Comparison of ENCODE assay signal across 7 mouse cellular contexts in the genomic region with DNA sequence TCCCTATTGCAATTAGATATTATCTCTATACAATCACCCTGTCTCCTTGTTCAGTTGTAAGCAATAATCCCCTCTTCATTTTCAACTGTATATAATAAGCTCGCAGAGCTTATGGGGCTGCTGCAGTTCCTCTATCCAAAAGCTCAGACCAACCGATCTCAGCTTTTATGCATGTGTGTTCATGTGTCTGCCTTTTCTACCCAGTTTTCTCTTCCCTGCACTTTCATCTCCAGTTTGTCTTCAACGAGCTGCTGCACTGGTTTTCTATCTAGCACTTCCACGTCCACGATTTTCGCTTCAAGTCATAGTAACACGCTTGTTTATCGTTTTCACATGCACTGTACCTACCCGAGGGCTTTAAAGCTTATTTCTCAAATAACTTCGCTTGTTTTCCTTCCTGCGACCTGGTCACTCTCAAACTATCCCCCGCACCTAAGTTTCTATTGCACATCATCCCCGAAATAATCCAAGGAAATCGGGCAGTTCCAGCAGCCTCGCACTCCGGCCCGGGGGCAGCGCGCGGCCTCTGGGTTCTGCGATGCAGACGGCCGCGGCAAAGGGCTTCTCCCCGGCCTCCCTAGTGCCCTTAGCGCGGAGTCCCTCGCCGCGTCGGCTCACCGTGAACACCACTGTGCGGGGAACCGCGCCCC. TPM values are rescaled to one million over a fixed set of nuclear protein-coding genes. Genes with fewer than 3 reads are reported as not detected.
A peak's percentile ranks its signal among the peaks of the same experiment; 100 is the strongest.
DNase-seq lines count a peak whose midpoint lies in the region; ATAC-seq and TF ChIP-seq lines count a peak whose summit lies in the region.

No protein-coding gene starts in this region.

- H3K4me1 ChIP-seq in spleen, adult 2 months (ENCODE audit: control insufficient read depth, insufficient read depth, insufficient read length): peaks cover 6% of the 10 kb centered on the region; the same call in 1 of the 2 replicates
- peaks cover 3% of the 10 kb centered on the region for H3K4me1 ChIP-seq in embryonic fibroblast, embryonic 13.5 days (ENCODE audit: control insufficient read depth, insufficient read depth, low read length)
- peaks cover 9% of the 10 kb centered on the region for H3K4me1 ChIP-seq in limb, embryonic 15.5 days
- peaks cover 10% of the 10 kb centered on the region for H3K4me1 ChIP-seq in stomach, embryonic 16.5 days (ENCODE audit: control insufficient read depth, insufficient read depth, low read length)

- peak overlapping the region; percentile 59 for H3K27ac ChIP-seq in spleen, adult 2 months (ENCODE audit: insufficient read depth, low read length)
- H3K27ac ChIP-seq in embryonic fibroblast, embryonic 13.5 days (ENCODE audit: insufficient read depth, low read length): no peak overlapping the region
- H3K27ac ChIP-seq in limb, embryonic 15.5 days: peak overlapping the region; percentile 88
- peak overlapping the region; percentile 67 for H3K27ac ChIP-seq in stomach, embryonic 16.5 days (ENCODE audit: low read length)

- H3K9ac ChIP-seq in limb, embryonic 15.5 days: peak overlapping the region; percentile 82
- H3K9ac ChIP-seq in stomach, embryonic 16.5 days (ENCODE audit: low read length): peak overlapping the region; percentile 90

- H3K4me3 ChIP-seq in spleen, adult 2 months (ENCODE audit: extremely low read depth, insufficient read depth, insufficient read length): peak overlapping the region; percentile 89
- peak overlapping the region; percentile 86 for H3K4me3 ChIP-seq in embryonic fibroblast, embryonic 13.5 days (ENCODE audit: insufficient read depth, low read length)
- H3K4me3 ChIP-seq in limb, embryonic 15.5 days: peak overlapping the region; percentile 92
- H3K4me3 ChIP-seq in stomach, embryonic 16.5 days (replicated peaks; ENCODE audit: low read length): peak overlapping the region; percentile 88

- no peaks in the 10 kb centered on the region for H3K27me3 ChIP-seq in spleen, adult 2 months (ENCODE audit: control insufficient read depth, insufficient read depth, low read length)
- no peaks in the 10 kb centered on the region for H3K27me3 ChIP-seq in limb, embryonic 15.5 days
- H3K27me3 ChIP-seq in stomach, embryonic 16.5 days (ENCODE audit: control insufficient read depth, insufficient read depth, low read length): no peaks in the 10 kb centered on the region

- no peak for ATAC-seq in limb, embryonic 15.5 days (ENCODE audit: insufficient number of reproducible peaks, low FRiP score, low TSS enrichment, low read depth)
- ATAC-seq in stomach, embryonic 16.5 days (ENCODE audit: insufficient read depth, low FRiP score): no peak

- peak in 1 of 2 experiments; percentile 8 for DNase-seq in spleen, adult 2 months (ENCODE audit: low read depth in 1 of 2, low spot score in 2 of 2)
- DNase-seq in spleen, postnatal 4 days (ENCODE audit: low spot score in 2 of 2): no peak
- DNase-seq in frontal cortex, postnatal 25 days (ENCODE audit: low spot score in 2 of 2): no peak
- DNase-seq in spleen, postnatal 14 days (ENCODE audit: low spot score in 2 of 2): no peak

- H3K9me3 ChIP-seq in limb, embryonic 15.5 days: no peaks in the 10 kb centered on the region
- H3K9me3 ChIP-seq in stomach, embryonic 16.5 days (replicated peaks; ENCODE audit: control insufficient read depth, low read length): no peaks in the 10 kb centered on the region

- under 1% methylated on average over 35 of the region's 35 CpGs for WGBS in spleen, adult 2 months
- WGBS in limb, embryonic 15.5 days: under 1% methylated on average over 35 of the region's 35 CpGs
- 1% methylated on average over 35 of the region's 35 CpGs for WGBS in stomach, embryonic 16.5 days

- H3K4me2 ChIP-seq in limb, embryonic 15.5 days: peak overlapping the region; percentile 76
- peak overlapping the region; percentile 67 for H3K4me2 ChIP-seq in stomach, embryonic 16.5 days (ENCODE audit: low read depth, low read length)

- no peak for TF ChIP-seq CTCF in spleen, adult 2 months (IDR thresholded peaks at IDR 0.05; ENCODE audit: extremely low read depth, insufficient read depth, insufficient read length, insufficient replicate concordance)
- TF ChIP-seq CTCF in embryonic fibroblast, embryonic 13.5 days (IDR thresholded peaks at IDR 0.05; ENCODE audit: borderline replicate concordance, insufficient read depth, low read length): no peak

- no peak for TF ChIP-seq POLR2A in spleen, adult 2 months (IDR thresholded peaks at IDR 0.05; ENCODE audit: low read depth, low read length)
- TF ChIP-seq POLR2A in embryonic fibroblast, embryonic 13.5 days (IDR thresholded peaks at IDR 0.05; ENCODE audit: low read depth, low read length): no peak

- peaks cover 19% of the 10 kb centered on the region for H3K36me3 ChIP-seq in spleen, adult 2 months (ENCODE audit: control insufficient read depth, insufficient read depth, low read length)
- H3K36me3 ChIP-seq in limb, embryonic 15.5 days: peaks cover 26% of the 10 kb centered on the region
- peaks cover 10% of the 10 kb centered on the region for H3K36me3 ChIP-seq in stomach, embryonic 16.5 days (ENCODE audit: control insufficient read depth, insufficient read depth, low read length)

RNA-seq across cellular contexts. Expression of a gene that starts 0.4 kb away (rescaled TPM):
- polyA plus RNA-seq in spleen, adult 2 months (2012; rRNA removed): 7.6 and 8.1 TPM in 2 replicates
- polyA plus RNA-seq in embryonic fibroblast, embryonic 13.5 days (2011; ENCODE audit: insufficient read length, low read depth, missing spikeins): 19.6 and 21.0 TPM in 2 replicates
- 34.0 and 36.0 TPM in 2 replicates for polyA plus RNA-seq in limb, embryonic 15.5 days (2015; fragmentation: Nextera tagmentation; extraction: Ambion mirVana)
- polyA plus RNA-seq in stomach, embryonic 16.5 days (2015; fragmentation: Nextera tagmentation; extraction: Ambion mirVana): 26.9 and 30.0 TPM in 2 replicates

RNA-seq across cellular contexts. Expression of a gene that starts 0.4 kb away (rescaled TPM):
- polyA plus RNA-seq in spleen, adult 2 months (2012; rRNA removed): 14.0 and 14.6 TPM in 2 replicates
- 26.8 and 33.1 TPM in 2 replicates for polyA plus RNA-seq in embryonic fibroblast, embryonic 13.5 days (2011; ENCODE audit: insufficient read length, low read depth, missing spikeins)
- polyA plus RNA-seq in limb, embryonic 15.5 days (2015; fragmentation: Nextera tagmentation; extraction: Ambion mirVana): 41.0 and 44.7 TPM in 2 replicates
- polyA plus RNA-seq in stomach, embryonic 16.5 days (2015; fragmentation: Nextera tagmentation; extraction: Ambion mirVana): 43.6 and 46.0 TPM in 2 replicates
